Mouse (Mus musculus) cerebellum, postnatal 4 days (tissue): ENCODE data around the gene Eef1akmt1.

Source experiments
- DNase-seq, 2 experiments: peaks; one replicate each; pipeline ENCODE4 v3.0.0; 2022; ENCODE audit warnings: low spot score in 2 of 2, mixed read lengths in 1 of 2

The Eef1akmt1 gene

DNA sequence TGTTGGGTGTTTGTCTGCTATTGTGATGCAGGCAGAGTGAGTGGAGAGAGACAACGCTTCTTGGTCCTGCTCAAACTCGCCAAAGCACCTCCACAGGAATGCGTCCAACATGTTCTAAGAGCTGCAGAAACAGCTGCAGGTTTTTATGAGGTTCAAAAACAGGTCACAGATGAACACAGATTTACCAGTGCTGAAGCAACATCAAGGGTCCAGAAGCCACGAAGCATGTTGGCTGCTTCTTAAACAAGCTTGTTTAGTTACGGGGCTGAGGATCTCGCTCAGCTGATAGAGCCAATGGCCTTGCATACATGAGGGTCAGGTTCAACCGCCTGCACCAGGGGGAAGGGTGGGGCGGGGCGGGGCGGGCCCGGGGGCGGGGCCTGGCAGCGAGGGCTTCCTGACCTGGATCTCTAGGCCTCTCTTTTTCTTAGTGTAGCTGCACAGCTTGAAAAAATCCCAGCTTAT, 24.8 kb downstream of the Eef1akmt1 start:
- DNase-seq = no peak

DNA sequence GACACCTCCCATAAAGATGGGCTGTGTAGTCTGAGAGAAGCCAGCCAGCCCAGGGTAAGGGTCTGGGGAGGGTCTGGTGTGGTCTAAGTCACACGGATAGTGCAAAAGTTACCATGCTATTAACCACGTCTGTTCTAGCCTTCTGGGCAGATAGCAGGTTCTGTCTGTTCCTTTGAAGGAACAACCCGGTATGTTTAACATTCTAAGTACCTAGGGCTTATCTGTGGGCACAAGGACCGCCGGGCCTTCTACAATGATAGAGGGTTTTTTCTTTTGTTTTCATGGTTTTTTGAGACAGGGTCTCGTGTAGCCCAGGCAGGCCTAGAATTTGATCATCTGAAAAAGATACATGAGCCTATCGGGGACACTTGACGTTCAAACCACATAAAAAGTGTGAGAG, 25.3 kb downstream of the Eef1akmt1 start:
- no peak for DNase-seq

DNA sequence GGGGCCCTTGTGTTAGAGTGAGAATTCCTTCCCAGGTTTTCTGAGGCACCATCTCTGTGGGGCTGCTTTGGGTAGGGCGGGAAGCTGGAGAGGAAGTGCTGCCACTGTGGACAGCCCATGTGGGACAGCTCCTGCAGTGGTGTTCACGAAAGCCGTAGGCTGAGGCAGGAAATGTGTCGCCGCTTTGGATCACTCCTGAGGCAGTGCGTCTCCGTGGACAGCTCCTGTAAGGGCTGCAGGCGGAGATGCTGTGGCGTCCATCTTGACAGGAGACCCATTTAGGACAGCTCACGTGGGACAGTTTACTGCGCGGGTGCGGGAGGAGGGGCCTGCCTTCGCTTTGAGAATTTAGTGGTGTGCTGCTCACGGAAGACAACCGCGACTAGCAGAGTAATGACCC, 25.9 kb downstream of the Eef1akmt1 start:
- DNase-seq = no peak

DNA sequence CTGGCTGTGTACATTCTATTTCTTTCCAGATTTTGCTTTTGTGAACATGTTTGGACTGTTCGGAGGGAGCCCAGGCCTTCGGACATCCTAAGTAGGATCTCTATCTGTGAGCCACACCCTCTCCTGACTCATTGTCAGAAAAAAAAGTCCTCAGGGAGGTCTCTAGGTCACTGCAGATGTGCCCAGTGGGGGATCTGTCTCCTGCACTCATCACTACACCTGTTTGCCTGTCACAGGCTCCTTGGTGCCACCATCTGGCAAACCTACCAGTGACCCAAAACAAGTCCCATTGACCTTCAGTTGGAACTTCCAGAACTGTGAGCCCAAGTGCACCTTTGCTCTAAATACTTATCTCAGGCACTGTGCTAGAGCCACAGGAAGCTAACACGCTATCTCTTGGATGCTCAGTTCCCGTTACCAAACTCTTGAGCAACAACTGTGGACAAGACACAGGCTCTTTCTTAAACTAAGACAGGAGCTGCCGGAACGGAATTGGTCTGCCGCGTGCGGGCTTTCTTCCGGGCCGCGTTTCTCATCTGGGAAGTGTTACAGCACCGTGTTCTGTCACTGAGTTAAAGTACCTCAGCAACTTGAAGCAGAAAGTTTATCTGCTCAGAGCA, 27.9 kb downstream of the Eef1akmt1 start:
- no peak for DNase-seq

DNA sequence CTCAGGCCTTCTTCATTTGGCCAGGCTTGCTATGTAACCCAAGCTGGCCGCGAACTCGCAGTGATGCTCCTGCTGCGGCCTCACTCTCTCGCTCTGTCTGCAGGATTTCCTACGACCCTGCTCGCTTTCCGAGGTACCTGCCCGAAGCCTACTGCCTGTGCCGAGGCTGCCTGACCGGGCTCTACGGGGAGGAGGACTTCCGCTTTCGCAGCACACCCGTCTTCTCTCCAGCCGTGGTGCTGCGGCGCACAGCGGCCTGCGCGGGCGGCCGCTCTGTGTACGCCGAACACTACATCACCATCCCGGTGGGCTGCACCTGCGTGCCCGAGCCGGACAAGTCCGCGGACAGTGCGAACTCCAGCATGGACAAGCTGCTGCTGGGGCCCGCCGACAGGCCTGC, 29.2 kb downstream of the Eef1akmt1 start:
- DNase-seq = no peak

DNA sequence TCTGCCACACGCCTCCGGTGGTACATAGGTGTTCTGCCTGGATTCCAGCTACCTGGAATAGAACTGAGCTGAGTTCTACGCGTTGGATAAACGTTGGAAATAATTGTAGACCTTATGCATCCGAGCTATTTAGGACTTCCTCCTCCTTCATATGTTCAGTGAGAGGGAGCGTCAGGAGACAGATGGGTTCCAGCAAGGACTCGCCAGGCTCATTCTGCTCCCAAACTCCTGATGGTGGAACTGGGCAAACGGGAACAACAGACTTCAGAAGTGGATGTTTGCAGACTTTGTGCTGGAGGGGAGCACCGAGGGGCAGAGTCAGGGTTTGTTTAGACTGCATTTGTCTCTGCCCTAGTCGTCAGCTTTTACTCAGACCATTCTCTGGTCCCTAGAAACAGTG, 30.7 kb downstream of the Eef1akmt1 start:
- no peak for DNase-seq

DNA sequence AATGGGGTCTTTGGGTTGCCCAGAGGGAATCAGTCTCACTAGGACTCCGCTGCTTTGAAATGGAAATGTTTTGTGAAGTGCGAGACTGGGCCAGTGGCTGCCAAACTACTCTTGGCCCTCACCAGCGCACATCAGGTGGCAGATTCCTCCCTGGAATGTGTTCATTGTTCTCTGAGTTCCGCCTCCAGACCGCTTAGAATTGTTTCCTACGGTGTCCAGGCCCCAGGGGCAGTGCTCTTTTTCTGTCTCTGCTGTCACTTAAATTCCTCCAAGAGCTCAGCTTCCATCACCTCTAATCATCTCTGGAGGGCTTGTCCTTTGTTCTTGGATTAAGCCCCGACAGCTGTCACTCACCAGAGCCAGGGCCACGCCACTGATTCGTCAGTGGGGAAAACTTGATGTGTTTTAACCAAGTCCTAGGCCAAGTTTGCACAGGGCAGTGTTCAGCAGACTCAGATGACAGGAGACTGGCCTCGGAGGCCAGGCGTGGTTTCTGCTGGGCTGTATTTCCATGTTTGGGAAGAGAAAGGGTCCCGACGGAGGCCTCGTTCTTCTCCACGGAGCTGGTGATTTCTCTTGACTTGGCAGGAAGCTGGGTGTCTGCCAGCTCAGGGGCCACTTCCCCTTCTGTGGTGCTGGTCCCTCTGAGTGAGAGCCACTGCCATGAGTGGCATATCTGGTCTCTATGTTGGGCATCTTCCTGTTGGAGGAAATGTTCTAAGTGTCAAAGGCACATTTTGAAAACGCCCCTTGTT, 34.0 kb downstream of the Eef1akmt1 start:
- DNase-seq = no peak

DNA sequence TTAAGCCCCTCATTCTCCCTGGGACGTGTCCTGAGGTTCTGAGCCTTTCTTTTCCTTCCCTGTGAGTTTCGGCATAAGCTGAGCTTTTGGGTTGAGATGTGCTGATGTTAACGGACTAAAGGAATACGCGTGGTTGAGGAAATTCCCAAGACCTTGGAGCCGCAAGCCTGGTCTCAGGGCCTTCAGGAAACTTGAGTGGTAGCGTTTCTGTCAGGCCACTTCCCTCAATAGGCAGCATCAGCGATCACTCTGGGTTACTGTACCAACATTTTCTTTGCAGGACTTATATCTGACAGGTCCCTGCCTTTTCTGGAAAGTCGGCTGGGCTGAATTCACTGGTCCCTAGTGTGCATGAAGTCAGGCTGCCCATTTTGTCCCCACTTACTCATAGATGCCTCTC, 34.6 kb downstream of the Eef1akmt1 start:
- no peak for DNase-seq

DNA sequence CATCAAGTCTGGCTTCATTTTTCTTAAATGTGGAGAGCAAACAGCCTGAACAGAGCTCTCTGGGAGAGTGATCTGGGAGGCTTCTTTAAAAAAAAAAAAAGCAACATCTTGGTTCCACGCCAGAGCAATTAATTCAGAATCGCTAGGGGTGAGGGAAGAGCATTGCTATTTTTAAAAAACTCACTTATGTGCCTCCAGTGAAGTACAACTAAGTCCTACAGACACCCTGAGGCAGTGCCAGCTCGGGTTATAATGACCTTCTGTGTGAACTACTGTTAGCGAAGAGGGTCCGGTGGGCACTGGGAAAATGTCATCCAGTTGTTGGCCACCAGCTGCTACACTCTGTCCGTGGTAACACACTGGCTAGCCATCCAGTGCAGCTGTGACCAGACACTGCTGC, 35.8 kb downstream of the Eef1akmt1 start:
- DNase-seq = no peak

DNA sequence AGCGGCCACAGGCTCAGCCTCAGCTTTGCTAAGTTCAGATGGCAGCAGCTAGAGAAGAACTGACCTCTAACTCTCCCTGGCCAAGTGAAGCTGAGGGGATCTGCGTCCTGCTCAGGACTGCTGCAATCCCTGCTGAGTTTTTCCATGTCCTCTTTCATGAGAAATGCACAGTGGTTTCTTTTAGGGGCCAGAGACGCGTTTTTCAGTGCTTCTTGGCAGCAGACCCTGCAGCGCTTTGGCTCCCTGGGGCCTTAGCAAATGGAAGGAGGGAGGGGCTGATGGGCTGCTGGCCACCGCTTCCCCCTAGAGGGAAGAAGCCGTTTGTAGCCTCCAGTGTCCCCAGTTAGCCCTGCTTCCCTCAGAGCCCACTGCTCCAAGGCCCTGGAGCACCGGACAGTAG, 36.5 kb downstream of the Eef1akmt1 start:
- DNase-seq = no peak

DNA sequence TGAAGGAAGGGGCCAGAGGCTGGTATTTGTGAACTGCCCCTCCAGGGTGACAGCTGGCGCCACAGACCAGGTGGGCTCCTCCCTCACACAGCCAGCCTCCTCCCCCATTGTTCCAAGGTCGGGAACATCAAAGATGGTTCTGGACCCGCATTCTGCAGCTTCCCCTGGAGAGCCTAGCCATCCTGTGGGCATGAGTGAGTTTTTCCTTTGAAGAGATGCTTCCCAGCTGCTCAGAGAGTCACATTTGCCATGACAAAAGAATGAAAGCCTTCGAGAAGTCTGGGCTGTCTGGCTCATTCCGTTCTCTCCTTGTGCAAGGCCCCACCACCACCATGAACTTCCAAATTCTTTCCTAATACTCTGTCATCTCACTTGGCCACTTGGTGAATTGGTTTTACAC, 37.1 kb downstream of the Eef1akmt1 start:
- DNase-seq = no peak

DNA sequence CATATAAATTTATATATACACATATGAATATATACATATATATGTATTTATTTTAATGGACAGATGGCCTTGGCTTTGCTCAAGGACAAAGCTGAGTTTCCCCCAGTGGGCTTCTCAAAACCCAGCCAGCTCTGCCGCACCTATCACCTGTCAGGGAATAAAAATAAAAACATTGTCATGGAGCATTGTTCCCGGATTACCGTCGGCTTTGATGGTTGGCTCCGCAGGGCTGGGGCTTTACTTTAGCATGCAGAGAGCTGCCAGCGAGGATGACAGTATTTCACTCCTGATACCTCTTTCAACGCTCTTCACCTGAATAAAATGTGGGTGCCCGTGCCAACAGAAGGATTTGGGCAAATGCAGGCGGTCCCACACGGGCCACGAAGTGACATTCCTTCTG, 37.6 kb downstream of the Eef1akmt1 start:
- no peak for DNase-seq

DNA sequence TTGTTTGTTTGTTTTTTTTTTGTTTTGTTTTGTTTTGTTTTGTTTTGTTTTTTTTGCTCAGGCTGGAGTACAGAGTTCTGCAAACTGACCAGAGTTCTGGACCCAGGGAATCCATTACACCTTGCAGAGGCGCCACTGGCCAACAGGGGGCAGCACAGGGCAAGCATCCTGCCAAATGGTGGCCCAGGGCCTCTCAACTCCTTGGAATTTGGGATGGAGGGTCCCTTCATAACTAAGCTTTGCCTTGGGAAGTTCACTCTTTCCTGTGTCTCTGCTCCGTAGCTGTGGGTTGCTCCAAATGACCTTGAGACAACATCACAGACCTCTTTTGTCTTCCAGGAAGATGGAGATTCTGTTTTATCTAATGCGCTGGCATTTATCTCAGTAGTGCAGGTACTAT, 38.2 kb downstream of the Eef1akmt1 start:
- DNase-seq = peak; percentile 55 to 66

DNA sequence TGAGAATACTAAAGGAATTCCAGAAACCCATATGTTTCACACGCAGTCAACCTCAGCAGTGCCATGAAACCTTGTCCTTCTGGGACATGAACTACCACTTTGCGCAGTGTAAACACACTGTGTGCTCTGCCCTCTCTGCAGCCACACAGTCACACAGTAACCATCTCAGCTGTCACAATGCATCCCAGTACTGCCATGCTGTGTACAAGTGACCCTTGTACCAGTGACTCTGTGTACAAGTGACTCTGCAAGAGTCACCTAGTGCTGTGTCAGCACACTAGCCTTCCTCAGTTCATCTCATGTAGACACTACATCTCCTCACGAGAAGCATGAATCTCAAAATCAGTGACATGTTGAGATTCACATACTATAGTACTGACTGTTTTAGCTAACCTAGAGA, 38.8 kb downstream of the Eef1akmt1 start:
- DNase-seq = no peak

DNA sequence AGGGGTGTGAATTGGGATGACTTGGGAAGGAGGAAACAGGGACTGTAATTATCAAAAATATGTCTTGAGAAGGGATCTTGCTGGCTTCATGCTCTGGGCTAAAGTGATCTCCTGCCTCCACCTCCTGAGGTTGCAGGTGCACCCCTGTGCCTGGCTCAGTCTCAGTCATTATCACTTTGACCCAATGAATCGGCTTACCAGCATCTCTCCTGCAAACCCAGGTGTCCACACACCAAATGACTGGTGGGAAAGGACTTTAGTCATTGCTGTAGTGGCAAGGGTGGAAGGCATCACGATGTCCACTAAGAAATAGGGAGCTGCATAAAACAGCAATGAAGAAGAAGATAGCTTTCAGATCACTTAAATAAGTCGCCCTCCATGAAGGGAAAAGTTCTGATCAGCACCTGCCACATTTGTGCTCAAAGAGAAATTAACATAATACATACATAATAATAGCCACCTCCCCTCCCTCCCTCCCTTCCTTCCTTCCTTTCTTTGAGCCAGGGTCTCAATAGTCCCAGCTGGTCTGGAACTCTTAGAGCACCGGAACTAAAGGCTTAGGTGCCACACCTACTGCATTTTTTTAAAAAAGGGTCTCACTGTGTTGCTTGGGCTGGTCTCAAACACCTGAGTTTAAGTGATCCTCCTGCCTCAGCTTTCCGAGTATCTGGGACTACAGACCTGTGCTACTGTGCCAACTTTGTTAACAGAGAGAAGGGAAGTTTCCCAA, 41.5 kb downstream of the Eef1akmt1 start:
- DNase-seq = no peak

DNA sequence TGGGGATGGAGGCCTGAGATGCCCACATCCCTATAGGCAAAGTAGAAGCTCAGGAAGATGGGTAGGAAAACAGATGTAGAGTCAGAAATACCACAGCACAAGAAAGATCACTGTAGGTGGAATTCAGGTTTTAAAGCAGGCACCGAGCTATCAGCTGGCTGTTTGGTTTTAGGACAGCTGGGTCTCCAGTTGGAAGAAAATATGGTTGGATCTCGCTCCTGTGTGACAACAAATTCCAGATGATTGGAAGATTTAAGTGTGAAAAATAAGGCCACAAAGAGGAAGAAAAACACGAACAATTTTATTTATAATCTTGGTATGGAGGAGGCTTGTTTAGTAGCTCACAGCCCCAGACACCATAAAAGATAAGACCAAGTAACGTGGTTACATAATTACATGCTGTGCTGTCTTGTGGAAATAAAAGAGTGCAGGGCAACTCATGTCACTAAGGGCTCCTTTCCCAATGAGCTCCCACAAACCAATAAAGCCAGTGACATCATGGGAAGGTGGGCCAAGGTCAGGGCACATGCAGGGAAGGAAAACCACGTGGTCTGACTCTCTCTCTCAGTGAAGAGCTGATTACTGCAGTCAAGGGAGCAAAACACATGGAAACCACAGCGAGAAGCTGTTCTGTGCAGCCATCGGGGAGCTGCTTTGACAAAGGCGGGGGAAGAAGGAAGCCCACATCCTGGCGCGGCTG, 42.2 kb downstream of the Eef1akmt1 start:
- no peak for DNase-seq

DNA sequence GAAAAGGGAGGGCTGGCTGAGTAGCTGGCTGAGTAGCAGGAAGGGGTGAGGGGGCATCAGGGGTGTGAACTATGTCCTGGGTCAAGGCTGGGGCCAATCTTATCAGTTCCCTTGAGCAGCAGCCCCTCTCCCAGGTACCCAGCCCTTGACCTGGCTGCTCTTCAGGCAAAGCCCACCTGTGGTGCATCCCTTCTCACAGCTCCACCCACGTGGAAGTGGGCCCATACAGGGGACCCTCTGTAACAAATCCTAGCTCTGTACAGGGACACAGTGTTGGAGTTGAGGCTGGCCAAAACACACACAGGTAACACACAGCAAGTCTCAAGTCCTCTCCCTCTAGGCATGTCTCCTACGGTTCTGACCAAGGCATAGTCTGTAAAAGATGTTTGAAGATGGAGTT, 43.8 kb downstream of the Eef1akmt1 start:
- DNase-seq = no peak

DNA sequence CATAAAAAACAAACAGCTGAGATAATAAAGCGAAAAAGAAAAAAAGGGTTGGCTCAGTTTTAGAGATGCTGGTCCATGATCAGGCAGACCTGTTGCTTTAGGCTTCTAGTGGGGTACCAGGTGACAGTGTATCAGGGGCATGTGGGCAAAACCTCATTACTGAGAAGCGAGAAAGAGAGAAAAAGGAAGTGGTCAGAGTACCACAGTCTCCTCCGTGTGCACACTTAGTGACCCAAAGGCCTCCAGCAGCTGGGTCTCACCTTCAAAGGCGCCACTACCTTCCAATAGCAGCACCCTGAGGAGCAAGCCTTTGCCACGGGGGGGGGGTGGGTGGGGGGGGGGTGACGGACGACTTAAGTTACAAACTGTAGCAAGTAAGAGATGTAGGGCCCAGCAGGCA, 44.3 kb downstream of the Eef1akmt1 start:
- DNase-seq = no peak

DNA sequence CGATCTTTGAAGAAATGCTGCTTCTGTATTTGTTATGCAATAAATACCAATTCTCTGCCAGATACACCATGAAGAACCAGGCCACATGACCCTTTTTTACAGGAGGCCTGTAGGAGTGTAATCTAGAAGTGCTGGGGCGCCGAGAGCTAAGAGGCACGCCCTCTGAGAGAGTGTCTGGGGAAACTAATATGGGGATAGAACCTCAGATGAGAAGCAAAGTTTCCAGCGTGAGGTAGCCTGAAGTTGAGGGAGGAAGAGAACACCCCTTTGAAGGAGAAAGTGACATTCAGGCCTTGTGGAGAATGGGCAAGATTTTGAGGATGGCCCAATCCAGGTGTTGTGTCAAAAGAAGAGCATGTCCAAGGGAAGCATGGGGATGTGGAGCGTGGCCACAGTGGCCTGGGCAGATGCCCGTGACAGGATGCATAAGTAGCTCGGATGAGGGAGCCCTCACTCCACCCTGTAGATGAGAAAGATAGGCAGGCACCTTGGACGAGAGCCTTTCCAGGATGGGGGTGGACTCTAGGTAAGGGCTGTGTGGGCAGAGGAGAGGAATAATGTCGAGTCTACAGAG, 45.3 kb downstream of the Eef1akmt1 start:
- no peak for DNase-seq

DNA sequence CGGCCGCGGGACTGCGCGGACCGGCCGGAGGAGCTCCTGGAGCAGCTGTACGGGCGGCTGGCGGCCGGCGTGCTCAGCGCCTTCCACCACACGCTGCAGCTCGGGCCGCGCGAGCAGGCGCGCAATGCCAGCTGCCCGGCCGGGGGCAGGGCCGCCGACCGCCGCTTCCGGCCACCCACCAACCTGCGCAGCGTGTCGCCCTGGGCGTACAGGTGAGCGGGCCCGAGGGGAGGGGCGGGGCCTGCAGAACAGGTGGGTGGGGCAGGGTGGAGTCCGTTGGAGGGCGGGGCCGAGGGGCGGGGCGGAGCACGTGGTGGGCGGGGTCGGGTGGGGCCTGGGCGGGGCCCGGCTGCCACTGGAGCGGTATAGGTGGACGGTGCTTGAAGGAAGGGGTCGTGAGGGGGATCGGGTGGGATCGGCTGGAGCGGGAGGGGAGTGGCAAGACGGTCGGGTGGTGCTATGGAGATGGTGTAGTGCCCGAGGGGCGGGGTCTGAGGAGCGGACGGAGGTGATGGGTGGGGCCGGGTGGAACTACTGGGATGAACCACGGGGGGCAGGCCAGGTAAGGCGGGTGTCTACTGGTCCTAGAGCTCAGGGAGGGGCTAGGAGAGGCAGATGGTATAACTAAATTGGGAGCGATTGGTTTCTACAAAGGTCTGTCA, 45.9 kb downstream of the Eef1akmt1 start:
- peak in 1 of 2 experiments; percentile 54 for DNase-seq

DNA sequence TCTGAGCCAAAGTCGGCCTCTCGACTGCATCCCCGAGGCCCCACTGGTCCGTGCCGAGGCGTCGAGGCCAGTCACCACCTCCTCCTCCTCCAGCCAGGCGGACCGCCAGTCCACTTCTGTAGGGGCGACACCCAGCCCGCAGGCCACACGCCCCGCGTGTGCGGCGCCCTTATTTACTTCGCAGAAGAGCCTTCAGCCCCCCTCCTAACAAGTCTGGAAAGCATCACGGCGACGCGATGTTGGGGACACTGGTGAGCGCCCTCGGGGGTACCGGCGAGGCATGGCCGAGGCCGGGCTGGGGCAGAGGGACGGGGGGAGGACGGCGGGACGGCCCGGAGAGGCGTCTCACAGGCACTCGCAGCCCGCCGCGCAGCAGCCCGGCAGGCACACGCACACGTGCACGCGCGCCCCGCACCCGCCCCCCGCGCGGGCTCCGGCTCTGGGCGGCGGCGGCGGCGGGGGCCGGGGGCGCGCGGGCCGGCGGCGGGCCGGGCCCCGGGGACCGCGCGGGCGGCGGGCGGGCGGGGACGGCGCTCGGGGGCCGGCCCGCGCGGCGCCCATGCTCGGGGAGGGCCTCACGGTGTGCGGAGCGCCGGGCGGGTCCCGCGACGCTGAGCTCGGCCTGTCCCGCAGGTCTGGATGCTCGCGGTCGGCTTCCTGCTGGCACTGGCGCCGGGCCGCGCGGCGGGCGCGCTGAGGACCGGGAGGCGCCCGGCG, 46.6 kb downstream of the Eef1akmt1 start, which contains the start of gene Il17d:
Gene Il17d (plus strand): TSS at position 107 of the 717 bp plus-strand sequence.
- DNase-seq = peak in 1 of 2 experiments; percentile 41
